Mouse (Mus musculus) MEL (cell line): ENCODE measurements at regions not wholly inside any gene's neighbourhood (a gene's known extent, or its start where the extent isn't known, plus 50 kb on each side); places are given as distances from the start of the nearest gene placed in this dataset.

ENCODE experiments used
- DNase-seq: peaks from one replicate; pipeline ENCODE4 v3.0.0; 2011; ENCODE audit warnings: low read depth, low spot score
- H3K27ac ChIP-seq: 2 replicates; pipeline ENCODE4 v1.5.1; 2012; ENCODE audit warnings: low read depth, mild to moderate bottlenecking, control low read depth, low read length, moderate library complexity; ENCODE audit not compliant: control insufficient read depth
- H3K27me3 ChIP-seq, 2 experiments: fragments of 150-350 bp in 1 of 2; sonication (generic) in 1 of 2; 2 replicates each; pipeline ENCODE4 v1.6.1; 2012; ENCODE audit warnings: low read length in 2 of 2, mild to moderate bottlenecking in 2 of 2, improper control_type of control experiment in 1 of 2, moderate library complexity in 1 of 2; ENCODE audit not compliant: insufficient read depth in 2 of 2, control insufficient read depth in 1 of 2
- H3K36me3 ChIP-seq, 2 experiments: 2 replicates each; pipeline ENCODE4 v1.6.1; 2012 to 2014; ENCODE audit warnings: low read length in 2 of 2, improper control_type of control experiment in 1 of 2, inconsistent platforms in 1 of 2, mild to moderate bottlenecking in 1 of 2; ENCODE audit not compliant: insufficient read depth in 2 of 2, control insufficient read depth in 1 of 2
- H3K4me1 ChIP-seq, 2 experiments: fragments of 150-350 bp in 1 of 2; sonication (generic) in 1 of 2; 2 replicates each; pipeline ENCODE4 v1.6.1; 2012; ENCODE audit warnings: low read length in 2 of 2, improper control_type of control experiment in 1 of 2, mild to moderate bottlenecking in 1 of 2; ENCODE audit not compliant: insufficient read depth in 2 of 2, control insufficient read depth in 1 of 2
- H3K4me3 ChIP-seq, 2 experiments: fragments of 150-350 bp in 1 of 2; sonication (generic) in 1 of 2; 2 replicates each; pipeline ENCODE4 v1.5.1; 2012; ENCODE audit warnings: low read depth in 2 of 2, low read length in 2 of 2, mild to moderate bottlenecking in 2 of 2, moderate library complexity in 2 of 2, control low read depth in 1 of 2, improper control_type of control experiment in 1 of 2; ENCODE audit not compliant: control insufficient read depth in 1 of 2, insufficient read depth in 1 of 2
- H3K79me2 ChIP-seq: 2 replicates; pipeline ENCODE4 v1.6.1; 2012; ENCODE audit warnings: mild to moderate bottlenecking, low read length, moderate library complexity; ENCODE audit not compliant: control insufficient read depth, poor library complexity, insufficient read depth
- H3K9ac ChIP-seq: 2 replicates; pipeline ENCODE4 v1.6.1; 2012; ENCODE audit warnings: low read depth, mild to moderate bottlenecking, control low read depth, low read length, moderate library complexity; ENCODE audit not compliant: control insufficient read depth, poor library complexity, severe bottlenecking
- H3K9me3 ChIP-seq: fragments of 150-350 bp; sonication (generic); replicated peaks from 2 replicates; pipeline ENCODE4 v1.6.1; 2012; ENCODE audit warnings: mild to moderate bottlenecking, low read length, improper control_type of control experiment, moderate library complexity; ENCODE audit not compliant: insufficient read depth
- BHLHE40 ChIP-seq: IDR thresholded peaks from 2 replicates; pipeline ENCODE4 v1.6.1; 2012; ENCODE audit warnings: low read depth, mild to moderate bottlenecking, inconsistent platforms, low read length, improper control_type of control experiment, borderline replicate concordance
- CHD1 ChIP-seq: IDR thresholded peaks from 2 replicates; pipeline ENCODE4 v1.6.1; 2012; ENCODE audit warnings: low read depth, mild to moderate bottlenecking, inconsistent platforms, low read length, improper control_type of control experiment
- CHD2 ChIP-seq: IDR thresholded peaks from 2 replicates; pipeline ENCODE4 v1.6.1; 2011; ENCODE audit warnings: low read length, improper control_type of control experiment
- CTCF ChIP-seq, 3 experiments: IDR thresholded peaks in 2 of 3; conservative IDR thresholded peaks in 1 of 3; 2 replicates each; pipeline ENCODE4 v1.5.1; 2011 to 2012; ENCODE audit warnings: low read length in 3 of 3, low read depth in 2 of 3, mild to moderate bottlenecking in 2 of 3, improper control_type of control experiment in 1 of 3, inconsistent platforms in 1 of 3, mixed read lengths in 1 of 3, moderate library complexity in 1 of 3; ENCODE audit not compliant: control insufficient read depth in 1 of 3, insufficient read depth in 1 of 3, poor library complexity in 1 of 3, severe bottlenecking in 1 of 3
- E2F4 ChIP-seq: IDR thresholded peaks from 2 replicates; pipeline ENCODE4 v1.6.1; 2011; ENCODE audit warnings: low read depth, low read length, improper control_type of control experiment, borderline replicate concordance
- ELF1 ChIP-seq: IDR thresholded peaks from 2 replicates; pipeline ENCODE4 v1.6.1; 2014; ENCODE audit warnings: low read depth, mild to moderate bottlenecking, inconsistent platforms, low read length, improper control_type of control experiment, moderate library complexity
- EP300 ChIP-seq, 2 experiments: IDR thresholded peaks; 2 replicates each; pipeline ENCODE4 v1.6.1; 2011; ENCODE audit warnings: improper control_type of control experiment in 2 of 2, low read length in 2 of 2, low read depth in 1 of 2, mild to moderate bottlenecking in 1 of 2
- HCFC1 ChIP-seq: IDR thresholded peaks from 2 replicates; pipeline ENCODE4 v1.6.1; 2012; ENCODE audit warnings: low read depth, mild to moderate bottlenecking, inconsistent platforms, low read length, improper control_type of control experiment, moderate library complexity
- JUND ChIP-seq: IDR thresholded peaks from 2 replicates; pipeline ENCODE4 v1.6.1; 2011; ENCODE audit warnings: low read depth, mild to moderate bottlenecking, improper control_type of control experiment, low read length
- KAT2A ChIP-seq: conservative IDR thresholded peaks from 2 replicates; pipeline ENCODE4 v1.6.1; 2012; ENCODE audit warnings: low read depth, low read length, improper control_type of control experiment, inconsistent platforms
- MAFK ChIP-seq: IDR thresholded peaks from 2 replicates; pipeline ENCODE4 v1.6.1; 2011; ENCODE audit warnings: low read depth, mild to moderate bottlenecking, low read length, improper control_type of control experiment, borderline replicate concordance
- MAZ ChIP-seq: IDR thresholded peaks from 2 replicates; pipeline ENCODE4 v1.6.1; 2012; ENCODE audit warnings: low read depth, mild to moderate bottlenecking, inconsistent platforms, low read length, improper control_type of control experiment
- MEF2A ChIP-seq: IDR thresholded peaks from 2 replicates; pipeline ENCODE4 v1.6.1; 2014; ENCODE audit warnings: low read depth, mild to moderate bottlenecking, inconsistent platforms, low read length, improper control_type of control experiment; ENCODE audit not compliant: poor library complexity, insufficient replicate concordance, severe bottlenecking; ENCODE audit errors: extremely low read depth
- MXI1 ChIP-seq: IDR thresholded peaks from 2 replicates; pipeline ENCODE4 v1.6.1; 2011; ENCODE audit warnings: mild to moderate bottlenecking, low read depth, low read length, improper control_type of control experiment
- MYB ChIP-seq: IDR thresholded peaks from 2 replicates; pipeline ENCODE4 v1.6.1; 2011; ENCODE audit warnings: mild to moderate bottlenecking, low read depth, low read length, improper control_type of control experiment
- MYC ChIP-seq: IDR thresholded peaks from 2 replicates; pipeline ENCODE4 v1.6.1; 2011; ENCODE audit warnings: low read depth, mild to moderate bottlenecking, low read length, improper control_type of control experiment, moderate library complexity
- NRF1 ChIP-seq: IDR thresholded peaks from 2 replicates; pipeline ENCODE4 v1.6.1; 2014; ENCODE audit warnings: low read depth, mild to moderate bottlenecking, inconsistent platforms, low read length, improper control_type of control experiment, moderate library complexity; ENCODE audit not compliant: poor library complexity, insufficient read depth, severe bottlenecking
- POLR2A ChIP-seq, 2 experiments: IDR thresholded peaks; 2 replicates each; pipeline ENCODE4 v1.6.1; 2011 to 2012; ENCODE audit warnings: low read length in 2 of 2, mild to moderate bottlenecking in 2 of 2, control low read depth in 1 of 2, improper control_type of control experiment in 1 of 2, low read depth in 1 of 2, moderate library complexity in 1 of 2; ENCODE audit not compliant: control insufficient read depth in 1 of 2, insufficient read depth in 1 of 2, poor library complexity in 1 of 2
- POLR2AphosphoS5 ChIP-seq: IDR thresholded peaks from 2 replicates; pipeline ENCODE4 v1.6.1; 2012; ENCODE audit warnings: low read depth, borderline replicate concordance, mild to moderate bottlenecking, inconsistent platforms, low read length, moderate library complexity, mixed read lengths
- RAD21 ChIP-seq: IDR thresholded peaks from 2 replicates; pipeline ENCODE4 v1.6.1; 2011; ENCODE audit warnings: mild to moderate bottlenecking, low read depth, low read length, improper control_type of control experiment
- RCOR1 ChIP-seq: IDR thresholded peaks from 2 replicates; pipeline ENCODE4 v1.6.1; 2012; ENCODE audit warnings: low read depth, mild to moderate bottlenecking, inconsistent platforms, low read length, improper control_type of control experiment
- SIN3A ChIP-seq: IDR thresholded peaks from 2 replicates; pipeline ENCODE4 v1.6.1; 2012; ENCODE audit warnings: low read length, improper control_type of control experiment, inconsistent platforms
- USF1 ChIP-seq: IDR thresholded peaks from 2 replicates; pipeline ENCODE4 v1.6.1; 2014; ENCODE audit warnings: low read depth, mild to moderate bottlenecking, inconsistent platforms, low read length, improper control_type of control experiment, moderate library complexity
- USF2 ChIP-seq, 2 experiments: IDR thresholded peaks; 2 replicates each; pipeline ENCODE4 v1.6.1; 2011 to 2012; ENCODE audit warnings: improper control_type of control experiment in 2 of 2, low read length in 2 of 2, borderline replicate concordance in 1 of 2, inconsistent platforms in 1 of 2, low read depth in 1 of 2, mild to moderate bottlenecking in 1 of 2; ENCODE audit not compliant: insufficient read depth in 1 of 2
- ZC3H11A ChIP-seq: IDR thresholded peaks from 2 replicates; pipeline ENCODE4 v1.6.1; 2012; ENCODE audit warnings: low read depth, mild to moderate bottlenecking, inconsistent platforms, low read length, improper control_type of control experiment
- ZKSCAN1 ChIP-seq: IDR thresholded peaks from 2 replicates; pipeline ENCODE4 v1.6.1; 2012; ENCODE audit warnings: low read depth, mild to moderate bottlenecking, inconsistent platforms, low read length, improper control_type of control experiment, moderate library complexity
- ZMIZ1 ChIP-seq: IDR thresholded peaks from 2 replicates; pipeline ENCODE4 v1.6.1; 2012; ENCODE audit warnings: low read depth, mild to moderate bottlenecking, inconsistent platforms, low read length, improper control_type of control experiment, moderate library complexity

- no peaks in the 10 kb centered on the region for H3K36me3 ChIP-seq
- no peaks in the 10 kb centered on the region for H3K27me3 ChIP-seq
- no peak overlapping the region for H3K27ac ChIP-seq
- no peak overlapping the region for H3K4me3 ChIP-seq
- no peaks in the 10 kb centered on the region for H3K9me3 ChIP-seq
- DNase-seq: no peak
- H3K9ac ChIP-seq: no peak overlapping the region
- no peaks in the 10 kb centered on the region for H3K4me1 ChIP-seq
- H3K79me2 ChIP-seq: no peaks in the 10 kb centered on the region
- no peak for TF ChIP-seq CHD1
- TF ChIP-seq MAZ: no peak
- TF ChIP-seq KAT2A: no peak
- TF ChIP-seq MEF2A: no peak
These were observed 309.2 kb downstream of the Matn1 start for GRCm38 (mm10) chr4:131253443-131253817.

GRCm38 (mm10) chr4:131254243-131254642 lies 310.1 kb downstream of the Matn1 start:
- Histone ChIP-seq H3K79me2 (no peaks in the 10 kb centered on the region), H3K27ac (no peak overlapping the region), H3K9me3 (no peaks in the 10 kb centered on the region), H3K9ac (no peak overlapping the region), H3K27me3 (no peaks in the 10 kb centered on the region), H3K4me1 (no peaks in the 10 kb centered on the region), H3K4me3 (no peak overlapping the region), H3K36me3 (no peaks in the 10 kb centered on the region)
- no peak for DNase-seq
- no peak for TF ChIP-seq HCFC1
- TF ChIP-seq MXI1: no peak
- no peak for TF ChIP-seq MYB
- TF ChIP-seq POLR2AphosphoS5: no peak
- no peak for TF ChIP-seq ELF1
- no peak for TF ChIP-seq SIN3A
- no peak for TF ChIP-seq ZMIZ1
- TF ChIP-seq POLR2A (IDR thresholded peaks at IDR 0.05; ENCODE audit: control insufficient read depth in 1 of 2, insufficient read depth in 1 of 2, low read depth in 1 of 2, low read length in 2 of 2, poor library complexity in 1 of 2): no peak
- TF ChIP-seq RAD21: no peak
- TF ChIP-seq CHD2: no peak
- no peak for TF ChIP-seq RCOR1

GRCm38 (mm10) chr4:131254691-131255090 lies 310.5 kb downstream of the Matn1 start:
- Histone ChIP-seq H3K4me3 (no peak overlapping the region), H3K79me2 (no peaks in the 10 kb centered on the region), H3K9me3 (no peaks in the 10 kb centered on the region), H3K27ac (no peak overlapping the region), H3K9ac (no peak overlapping the region), H3K4me1 (no peaks in the 10 kb centered on the region), H3K27me3 (no peaks in the 10 kb centered on the region), H3K36me3 (no peaks in the 10 kb centered on the region)
- DNase-seq: no peak
- TF ChIP-seq E2F4 (no peak), MAFK (no peak), NRF1 (no peak), POLR2AphosphoS5 (no peak), ZC3H11A (no peak), USF2 (IDR thresholded peaks at IDR 0.05; ENCODE audit: borderline replicate concordance in 1 of 2, insufficient read depth in 1 of 2, low read depth in 1 of 2, low read length in 2 of 2) (no peak), MYB (no peak), MEF2A (no peak), BHLHE40 (no peak), EP300 (IDR thresholded peaks at IDR 0.05; ENCODE audit: low read depth in 1 of 2, low read length in 2 of 2) (no peak), CTCF (IDR thresholded peaks at IDR 0.05 in 2 of 3, conservative IDR thresholded peaks at IDR 0.05 in 1 of 3; ENCODE audit: control insufficient read depth in 1 of 3, insufficient read depth in 1 of 3, low read depth in 2 of 3, low read length in 3 of 3, poor library complexity in 1 of 3, severe bottlenecking in 1 of 3) (no peak), USF1 (no peak), JUND (no peak), MYC (no peak), RAD21 (no peak), ZKSCAN1 (no peak)
